Mouse (Mus musculus) MEL (cell line): Measurements from ENCODE around the gene Fbxw8. TPM values are rescaled to one million over a fixed set of nuclear protein-coding genes. Genes with fewer than 3 reads are reported as not detected.

ENCODE experiments used
- DNase-seq: peaks from one replicate; pipeline ENCODE4 v3.0.0; 2011; ENCODE audit warnings: low read depth, low spot score
- H3K27ac ChIP-seq: 2 replicates; pipeline ENCODE4 v1.5.1; 2012; ENCODE audit warnings: low read depth, mild to moderate bottlenecking, control low read depth, low read length, moderate library complexity; ENCODE audit not compliant: control insufficient read depth
- H3K27me3 ChIP-seq, 2 experiments: fragments of 150-350 bp in 1 of 2; sonication (generic) in 1 of 2; 2 replicates each; pipeline ENCODE4 v1.6.1; 2012; ENCODE audit warnings: low read length in 2 of 2, mild to moderate bottlenecking in 2 of 2, improper control_type of control experiment in 1 of 2, moderate library complexity in 1 of 2; ENCODE audit not compliant: insufficient read depth in 2 of 2, control insufficient read depth in 1 of 2
- H3K36me3 ChIP-seq, 2 experiments: 2 replicates each; pipeline ENCODE4 v1.6.1; 2012 to 2014; ENCODE audit warnings: low read length in 2 of 2, improper control_type of control experiment in 1 of 2, inconsistent platforms in 1 of 2, mild to moderate bottlenecking in 1 of 2; ENCODE audit not compliant: insufficient read depth in 2 of 2, control insufficient read depth in 1 of 2
- H3K4me1 ChIP-seq, 2 experiments: fragments of 150-350 bp in 1 of 2; sonication (generic) in 1 of 2; 2 replicates each; pipeline ENCODE4 v1.6.1; 2012; ENCODE audit warnings: low read length in 2 of 2, improper control_type of control experiment in 1 of 2, mild to moderate bottlenecking in 1 of 2; ENCODE audit not compliant: insufficient read depth in 2 of 2, control insufficient read depth in 1 of 2
- H3K4me3 ChIP-seq, 2 experiments: fragments of 150-350 bp in 1 of 2; sonication (generic) in 1 of 2; 2 replicates each; pipeline ENCODE4 v1.5.1; 2012; ENCODE audit warnings: low read depth in 2 of 2, low read length in 2 of 2, mild to moderate bottlenecking in 2 of 2, moderate library complexity in 2 of 2, control low read depth in 1 of 2, improper control_type of control experiment in 1 of 2; ENCODE audit not compliant: control insufficient read depth in 1 of 2, insufficient read depth in 1 of 2
- H3K79me2 ChIP-seq: 2 replicates; pipeline ENCODE4 v1.6.1; 2012; ENCODE audit warnings: mild to moderate bottlenecking, low read length, moderate library complexity; ENCODE audit not compliant: control insufficient read depth, poor library complexity, insufficient read depth
- H3K9ac ChIP-seq: 2 replicates; pipeline ENCODE4 v1.6.1; 2012; ENCODE audit warnings: low read depth, mild to moderate bottlenecking, control low read depth, low read length, moderate library complexity; ENCODE audit not compliant: control insufficient read depth, poor library complexity, severe bottlenecking
- H3K9me3 ChIP-seq: fragments of 150-350 bp; sonication (generic); replicated peaks from 2 replicates; pipeline ENCODE4 v1.6.1; 2012; ENCODE audit warnings: mild to moderate bottlenecking, low read length, improper control_type of control experiment, moderate library complexity; ENCODE audit not compliant: insufficient read depth
- CHD1 ChIP-seq: IDR thresholded peaks from 2 replicates; pipeline ENCODE4 v1.6.1; 2012; ENCODE audit warnings: low read depth, mild to moderate bottlenecking, inconsistent platforms, low read length, improper control_type of control experiment
- CHD2 ChIP-seq: IDR thresholded peaks from 2 replicates; pipeline ENCODE4 v1.6.1; 2011; ENCODE audit warnings: low read length, improper control_type of control experiment
- CTCF ChIP-seq, 3 experiments: IDR thresholded peaks in 2 of 3; conservative IDR thresholded peaks in 1 of 3; 2 replicates each; pipeline ENCODE4 v1.5.1; 2011 to 2012; ENCODE audit warnings: low read length in 3 of 3, low read depth in 2 of 3, mild to moderate bottlenecking in 2 of 3, improper control_type of control experiment in 1 of 3, inconsistent platforms in 1 of 3, mixed read lengths in 1 of 3, moderate library complexity in 1 of 3; ENCODE audit not compliant: control insufficient read depth in 1 of 3, insufficient read depth in 1 of 3, poor library complexity in 1 of 3, severe bottlenecking in 1 of 3
- E2F4 ChIP-seq: IDR thresholded peaks from 2 replicates; pipeline ENCODE4 v1.6.1; 2011; ENCODE audit warnings: low read depth, low read length, improper control_type of control experiment, borderline replicate concordance
- EP300 ChIP-seq, 2 experiments: IDR thresholded peaks; 2 replicates each; pipeline ENCODE4 v1.6.1; 2011; ENCODE audit warnings: improper control_type of control experiment in 2 of 2, low read length in 2 of 2, low read depth in 1 of 2, mild to moderate bottlenecking in 1 of 2
- ETS1 ChIP-seq: IDR thresholded peaks from 2 replicates; pipeline ENCODE4 v1.6.1; 2012; ENCODE audit warnings: low read depth, mild to moderate bottlenecking, inconsistent platforms, low read length, improper control_type of control experiment, moderate library complexity
- HCFC1 ChIP-seq: IDR thresholded peaks from 2 replicates; pipeline ENCODE4 v1.6.1; 2012; ENCODE audit warnings: low read depth, mild to moderate bottlenecking, inconsistent platforms, low read length, improper control_type of control experiment, moderate library complexity
- KAT2A ChIP-seq: conservative IDR thresholded peaks from 2 replicates; pipeline ENCODE4 v1.6.1; 2012; ENCODE audit warnings: low read depth, low read length, improper control_type of control experiment, inconsistent platforms
- MAZ ChIP-seq: IDR thresholded peaks from 2 replicates; pipeline ENCODE4 v1.6.1; 2012; ENCODE audit warnings: low read depth, mild to moderate bottlenecking, inconsistent platforms, low read length, improper control_type of control experiment
- MEF2A ChIP-seq: IDR thresholded peaks from 2 replicates; pipeline ENCODE4 v1.6.1; 2014; ENCODE audit warnings: low read depth, mild to moderate bottlenecking, inconsistent platforms, low read length, improper control_type of control experiment; ENCODE audit not compliant: poor library complexity, insufficient replicate concordance, severe bottlenecking; ENCODE audit errors: extremely low read depth
- MYB ChIP-seq: IDR thresholded peaks from 2 replicates; pipeline ENCODE4 v1.6.1; 2011; ENCODE audit warnings: mild to moderate bottlenecking, low read depth, low read length, improper control_type of control experiment
- POLR2AphosphoS2 ChIP-seq: IDR thresholded peaks from 2 replicates; pipeline ENCODE4 v1.6.1; 2011; ENCODE audit warnings: low read length, improper control_type of control experiment
- POLR2AphosphoS5 ChIP-seq: IDR thresholded peaks from 2 replicates; pipeline ENCODE4 v1.6.1; 2012; ENCODE audit warnings: low read depth, borderline replicate concordance, mild to moderate bottlenecking, inconsistent platforms, low read length, moderate library complexity, mixed read lengths
- TAL1 ChIP-seq: IDR thresholded peaks from 2 replicates; pipeline ENCODE4 v1.6.1; 2012; ENCODE audit warnings: mild to moderate bottlenecking, inconsistent platforms, low read length, moderate library complexity, mixed read lengths
- UBTF ChIP-seq: IDR thresholded peaks from 2 replicates; pipeline ENCODE4 v1.6.1; 2012; ENCODE audit warnings: low read depth, mild to moderate bottlenecking, inconsistent platforms, low read length, improper control_type of control experiment, moderate library complexity, borderline replicate concordance; ENCODE audit not compliant: insufficient read depth
- USF1 ChIP-seq: IDR thresholded peaks from 2 replicates; pipeline ENCODE4 v1.6.1; 2014; ENCODE audit warnings: low read depth, mild to moderate bottlenecking, inconsistent platforms, low read length, improper control_type of control experiment, moderate library complexity
- ZC3H11A ChIP-seq: IDR thresholded peaks from 2 replicates; pipeline ENCODE4 v1.6.1; 2012; ENCODE audit warnings: low read depth, mild to moderate bottlenecking, inconsistent platforms, low read length, improper control_type of control experiment
- ZKSCAN1 ChIP-seq: IDR thresholded peaks from 2 replicates; pipeline ENCODE4 v1.6.1; 2012; ENCODE audit warnings: low read depth, mild to moderate bottlenecking, inconsistent platforms, low read length, improper control_type of control experiment, moderate library complexity
- ZMIZ1 ChIP-seq: IDR thresholded peaks from 2 replicates; pipeline ENCODE4 v1.6.1; 2012; ENCODE audit warnings: low read depth, mild to moderate bottlenecking, inconsistent platforms, low read length, improper control_type of control experiment, moderate library complexity
- polyA plus RNA-seq, 2 experiments: library from polyadenylated mRNA; stranded (reverse) in 1 of 2; unstranded in 1 of 2; fragments of >175 nt in 1 of 2; fragments of >200 nt in 1 of 2; gene quantifications; 2 replicates each; pipeline versions ENCODE4 v1.2.1 to v1.2.4; 2012; ENCODE audit warnings: low replicate concordance in 2 of 2, low read depth in 1 of 2; ENCODE audit not compliant: insufficient read length in 2 of 2, insufficient read depth in 1 of 2, missing spikeins in 1 of 2
- total RNA-seq: library from RNA; depleted of rRNA; stranded (reverse); fragments of 300-350 nt; gene quantifications from 2 replicates; pipeline ENCODE4 v1.2.3, GENCODE M21; 2012

Gene Fbxw8
- total and polyA plus RNA-seq, 3 experiments: 49.9 to 57.4 (median 52.5) TPM

DNA sequence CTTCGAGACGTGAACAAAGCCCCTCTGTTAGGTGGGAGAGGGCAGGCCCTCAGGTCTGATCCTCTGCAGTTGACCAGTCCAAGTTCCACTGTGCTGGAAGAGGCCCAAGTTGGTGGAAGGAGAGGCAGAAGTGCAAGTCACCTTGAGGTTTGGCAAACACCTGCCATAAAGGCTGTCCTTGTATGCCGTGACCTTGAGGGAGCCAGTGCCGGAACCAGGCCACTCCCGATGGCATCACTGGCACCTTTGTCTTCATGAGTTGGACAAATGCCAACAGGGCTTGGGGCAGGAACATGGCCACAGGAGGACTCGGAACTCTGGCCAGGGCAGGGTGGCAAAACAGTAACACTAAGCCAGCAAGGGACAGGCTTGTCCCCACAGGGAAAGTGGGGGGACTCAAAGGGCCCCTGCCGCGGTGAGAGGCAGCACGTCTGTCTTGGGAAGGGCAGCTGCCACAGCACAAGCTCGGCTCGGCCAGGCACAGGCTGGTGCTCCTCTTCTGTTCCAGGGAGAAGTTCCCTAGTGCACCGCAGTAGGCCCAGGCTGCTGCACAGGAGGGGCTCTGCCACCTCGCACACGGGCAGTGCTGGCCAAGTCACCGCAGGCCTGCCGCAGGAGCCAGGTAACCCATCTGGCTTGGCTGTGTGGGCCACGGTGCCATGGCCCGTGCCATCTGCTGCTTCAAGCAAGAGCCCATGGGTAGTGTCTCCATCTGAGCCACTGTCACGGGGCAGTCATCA is 89.6 kb downstream of the Fbxw8 start:
- Histone ChIP-seq H3K36me3 (no peaks in the 10 kb centered on the region), H3K9ac (no peak overlapping the region), H3K9me3 (no peaks in the 10 kb centered on the region), H3K27me3 (no peaks in the 10 kb centered on the region), H3K27ac (no peak overlapping the region), H3K4me1 (no peaks in the 10 kb centered on the region), H3K4me3 (no peak overlapping the region), H3K79me2 (no peaks in the 10 kb centered on the region)
- no peak for TF ChIP-seq CTCF (IDR thresholded peaks at IDR 0.05 in 2 of 3, conservative IDR thresholded peaks at IDR 0.05 in 1 of 3; ENCODE audit: control insufficient read depth in 1 of 3, insufficient read depth in 1 of 3, low read depth in 2 of 3, low read length in 3 of 3, poor library complexity in 1 of 3, severe bottlenecking in 1 of 3)
- no peak for TF ChIP-seq CHD2
- no peak for TF ChIP-seq UBTF
- no peak for TF ChIP-seq USF1
- no peak for TF ChIP-seq MEF2A
- TF ChIP-seq ETS1: no peak
- TF ChIP-seq ZMIZ1: no peak
- TF ChIP-seq TAL1: no peak
- no peak for TF ChIP-seq ZKSCAN1
- TF ChIP-seq EP300 (IDR thresholded peaks at IDR 0.05; ENCODE audit: low read depth in 1 of 2, low read length in 2 of 2): no peak
- no peak for TF ChIP-seq POLR2AphosphoS5
- TF ChIP-seq E2F4: no peak
- TF ChIP-seq MAZ: no peak
- no peak for TF ChIP-seq HCFC1
- no peak for TF ChIP-seq MYB
- no peak for TF ChIP-seq KAT2A
- no peak for TF ChIP-seq POLR2AphosphoS2
- no peak for DNase-seq

GRCm38 (mm10) chr5:118064284-118064901 is 90.9 kb downstream of the Fbxw8 start:
- no peak overlapping the region for H3K27ac ChIP-seq
- H3K9me3 ChIP-seq: no peaks in the 10 kb centered on the region
- H3K36me3 ChIP-seq: no peaks in the 10 kb centered on the region
- DNase-seq: no peak
- no peak overlapping the region for H3K4me3 ChIP-seq
- no peak overlapping the region for H3K9ac ChIP-seq
- H3K79me2 ChIP-seq: no peaks in the 10 kb centered on the region
- no peaks in the 10 kb centered on the region for H3K27me3 ChIP-seq
- H3K4me1 ChIP-seq: no peaks in the 10 kb centered on the region
- TF ChIP-seq CHD1 (no peak), ZC3H11A (no peak)
